Mouse (Mus musculus) embryonic facial prominence, embryonic 12.5 days (tissue): ENCODE measurements around the gene Abt1. TPM values are rescaled to one million over a fixed set of nuclear protein-coding genes. Genes with fewer than 3 reads are reported as not detected.
A peak's percentile ranks its signal among the peaks of the same experiment; 100 is the strongest.

ENCODE experiments used
- ATAC-seq: fragments of 200-750 bp; cut with Nextera tagmentation; 2 replicates; pipeline ENCODE4 v1.8.0; 2017; ENCODE audit not compliant: insufficient number of reproducible peaks, insufficient read depth, low FRiP score, low TSS enrichment
- H3K27ac ChIP-seq: fragments of 300-500 bp; sonication (generic); 2 replicates; pipeline ENCODE4 v1.5.1; 2016; ENCODE audit warnings: mild to moderate bottlenecking
- H3K27me3 ChIP-seq: fragments of 300-500 bp; sonication (generic); 2 replicates; pipeline ENCODE4 v1.6.1; 2016; ENCODE audit warnings: mild to moderate bottlenecking, moderate library complexity
- H3K36me3 ChIP-seq: fragments of 300-500 bp; sonication (generic); 2 replicates; pipeline ENCODE4 v1.6.1; 2016; ENCODE audit warnings: mild to moderate bottlenecking
- H3K4me1 ChIP-seq: fragments of 300-500 bp; sonication (generic); 2 replicates; pipeline ENCODE4 v1.6.1; 2016
- H3K4me2 ChIP-seq: fragments of 300-500 bp; sonication (generic); replicated peaks from 2 replicates; pipeline ENCODE4 v1.6.1; 2016; ENCODE audit warnings: mild to moderate bottlenecking, moderate library complexity
- H3K4me3 ChIP-seq: fragments of 300-500 bp; sonication (generic); 2 replicates; pipeline ENCODE4 v1.5.1; 2016; ENCODE audit warnings: mild to moderate bottlenecking
- H3K9ac ChIP-seq: fragments of 300-500 bp; sonication (generic); 2 replicates; pipeline ENCODE4 v1.6.1; 2016; ENCODE audit warnings: mild to moderate bottlenecking, moderate library complexity
- H3K9me3 ChIP-seq: fragments of 300-500 bp; sonication (generic); 2 replicates; pipeline ENCODE4 v1.6.1; 2016; ENCODE audit warnings: mild to moderate bottlenecking, moderate library complexity
- WGBS: fragments of 180-500 bp; shearing (Covaris S2); methylation state at CpG from one replicate; pipeline ENCODE4 v1.1.7; 2016; 5-methylcytosine and 5-hydroxymethylcytosine counted together
- polyA plus RNA-seq: library from polyadenylated mRNA; unstranded; fragments of >200 nt; fragmentation: Nextera tagmentation; extraction: Ambion mirVana; gene quantifications from 2 replicates; pipeline ENCODE4 v1.2.1, GENCODE M21; 2016

Abt1 gene
- polyA plus RNA-seq, 1 experiment from 2014 or later: 12.9 TPM

DNA sequence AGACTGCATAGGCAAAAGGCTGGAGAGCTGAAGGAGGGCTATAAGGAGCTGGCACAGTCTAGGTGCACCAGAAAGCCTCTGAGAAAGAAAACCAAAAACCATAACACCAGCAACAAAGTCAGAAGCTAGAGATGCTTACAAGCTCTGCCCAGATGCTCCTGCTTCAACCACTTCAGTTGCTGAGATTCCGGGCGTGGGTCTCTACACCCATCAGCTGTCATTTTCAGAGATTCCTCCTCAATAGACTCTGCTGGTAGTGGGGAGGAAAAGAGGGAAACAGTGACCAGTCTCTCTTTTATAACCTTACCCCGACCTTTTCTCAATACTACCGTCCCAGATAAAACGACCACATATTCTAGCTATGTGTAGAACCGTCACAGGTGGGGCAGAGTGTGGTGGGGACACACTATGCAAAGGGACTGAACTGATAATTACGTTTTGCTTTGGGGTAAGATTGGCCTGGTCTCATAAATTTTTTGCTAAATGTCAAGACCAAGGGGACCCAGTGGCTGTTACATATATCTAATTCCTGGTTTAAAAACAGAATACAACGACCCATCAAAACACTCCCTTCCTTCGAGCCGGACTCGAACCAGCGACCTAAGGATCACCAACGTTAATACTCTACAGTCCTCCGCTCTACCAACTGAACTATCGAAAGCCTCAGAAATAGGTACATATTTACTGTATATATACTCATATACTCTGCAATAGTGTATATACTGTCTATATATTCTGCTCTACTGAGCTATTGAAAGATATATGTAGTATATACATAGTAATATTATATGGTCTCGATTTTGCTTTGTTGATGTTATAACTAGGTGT, 4.7 kb upstream of the Abt1 start:
- Histone ChIP-seq H3K36me3 (no peaks in the 10 kb centered on the region), H3K4me3 (no peak overlapping the region), H3K27ac (no peak overlapping the region), H3K9me3 (no peaks in the 10 kb centered on the region), H3K9ac (no peak overlapping the region), H3K4me1 (peaks cover 14% of the 10 kb centered on the region), H3K27me3 (no peaks in the 10 kb centered on the region), H3K4me2 (no peak overlapping the region)
- 52% methylated on average over 16 of the region's 16 CpGs for WGBS
- ATAC-seq: no peak

- 66% methylated on average over 10 of the region's 10 CpGs for WGBS
- peaks cover 20% of the 10 kb centered on the region for H3K4me1 ChIP-seq
- H3K4me2 ChIP-seq: no peak overlapping the region
- no peaks in the 10 kb centered on the region for H3K9me3 ChIP-seq
- ATAC-seq: no peak
- no peaks in the 10 kb centered on the region for H3K36me3 ChIP-seq
- H3K9ac ChIP-seq: no peak overlapping the region
- H3K4me3 ChIP-seq: no peak overlapping the region
- no peaks in the 10 kb centered on the region for H3K27me3 ChIP-seq
- no peak overlapping the region for H3K27ac ChIP-seq
These were observed 3.8 kb upstream of the Abt1 start for GRCm38 (mm10) chr13:23427401-23427910.

- no peaks in the 10 kb centered on the region for H3K9me3 ChIP-seq
- WGBS: 10% methylated on average over 14 of the region's 14 CpGs
- H3K36me3 ChIP-seq: 0 out of 2 replicates have a peak, but pooled peaks cover 4% of the 10 kb centered on the region
- 0 out of 2 replicates have a peak overlapping the region, but pooled peaks have one; percentile 3 for H3K4me2 ChIP-seq
- no peak for ATAC-seq
- H3K9ac ChIP-seq: no peak overlapping the region
- no peak overlapping the region for H3K27ac ChIP-seq
- H3K4me3 ChIP-seq: no peak overlapping the region
- H3K27me3 ChIP-seq: no peaks in the 10 kb centered on the region
- H3K4me1 ChIP-seq: peaks cover 21% of the 10 kb centered on the region
These were observed 3.3 kb upstream of the Abt1 start for GRCm38 (mm10) chr13:23426922-23427321.

DNA sequence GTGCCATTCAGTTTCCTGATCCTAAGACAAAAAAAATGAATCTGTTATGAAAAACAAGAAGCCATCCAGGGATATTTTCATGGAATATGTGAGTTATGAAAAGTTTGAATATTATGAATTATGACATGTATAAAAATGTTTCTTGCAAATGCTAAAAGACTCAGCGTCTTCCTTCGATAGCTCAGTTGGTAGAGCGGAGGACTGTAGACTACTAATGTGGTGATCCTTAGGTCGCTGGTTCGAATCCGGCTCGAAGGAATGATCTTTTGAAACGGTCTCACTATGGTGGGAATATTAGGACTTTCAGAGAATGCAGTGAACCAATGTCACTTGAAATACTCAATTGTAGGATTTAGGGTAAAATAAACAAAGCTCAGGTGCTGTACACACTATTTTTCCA, 2.7 kb upstream of the Abt1 start:
- Histone ChIP-seq H3K27me3 (no peaks in the 10 kb centered on the region), H3K4me2 (no peak overlapping the region), H3K4me3 (no peak overlapping the region), H3K4me1 (peaks cover 21% of the 10 kb centered on the region), H3K36me3 (peaks cover 10% of the 10 kb centered on the region), H3K9ac (no peak overlapping the region), H3K27ac (no peak overlapping the region), H3K9me3 (no peaks in the 10 kb centered on the region)
- WGBS: 5% methylated on average over 8 of the region's 8 CpGs
- ATAC-seq: no peak

DNA sequence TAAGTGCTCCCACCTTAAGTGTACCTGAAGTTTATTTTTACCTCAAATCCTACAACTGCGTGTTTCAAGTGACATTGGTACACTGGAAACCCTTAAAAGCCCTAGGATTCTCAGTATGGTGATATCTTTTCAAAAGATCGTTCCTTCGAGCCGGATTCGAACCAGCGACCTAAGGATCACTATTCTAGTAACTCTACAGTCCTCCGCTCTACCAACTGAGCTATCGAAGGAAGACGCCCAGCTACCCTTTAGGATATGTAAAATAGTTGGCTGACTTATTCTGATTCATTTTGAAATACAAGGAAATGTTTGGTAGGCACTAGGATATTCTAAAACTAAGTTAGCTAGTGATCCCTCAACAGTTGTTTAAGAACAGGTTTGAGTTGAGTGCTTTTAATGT, 1.8 kb upstream of the Abt1 start:
- no peak for ATAC-seq
- peak overlapping the region; percentile 75 for H3K4me2 ChIP-seq

DNA sequence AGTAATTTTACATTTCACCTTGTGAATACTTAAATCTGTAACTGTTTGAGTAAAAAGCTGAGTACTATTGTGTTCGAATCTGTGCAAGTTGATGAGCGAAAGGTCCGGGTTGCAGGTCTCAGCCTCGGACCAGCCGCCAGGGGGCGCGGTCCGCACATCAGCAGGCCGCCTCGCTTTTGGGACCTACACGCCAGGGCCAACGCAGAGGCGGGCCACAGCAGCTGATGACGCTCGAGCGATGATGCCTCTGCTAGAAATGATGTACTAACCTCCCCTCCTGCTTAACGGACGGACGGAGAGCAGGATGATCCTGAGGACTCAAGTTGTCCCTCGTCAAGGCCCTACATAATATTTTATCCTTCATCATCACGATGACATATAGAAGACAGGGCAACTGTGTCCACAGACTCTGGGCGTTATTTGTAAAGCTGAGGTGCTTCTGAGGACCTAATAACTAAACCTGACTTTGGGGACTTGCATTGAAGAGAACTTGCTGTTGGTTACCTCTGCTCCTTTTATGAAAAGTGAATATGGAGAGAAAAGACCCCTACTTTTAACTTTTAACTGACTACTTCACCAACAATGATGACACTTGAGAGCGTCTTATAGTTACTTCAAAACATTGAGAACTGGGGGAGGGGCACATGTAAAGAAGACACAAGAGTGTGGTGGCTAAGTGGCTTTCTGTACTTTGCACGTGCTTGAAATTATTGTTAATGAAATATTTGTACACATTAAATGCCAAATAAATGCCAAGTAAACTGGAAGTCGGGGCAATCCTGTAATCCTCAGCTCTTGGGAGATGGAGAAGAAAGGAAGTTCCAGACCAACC, 1.0 kb upstream of the Abt1 start:
- Histone ChIP-seq H3K4me2 (peak overlapping the region; percentile 75), H3K27ac (no peak overlapping the region), H3K27me3 (no peaks in the 10 kb centered on the region), H3K9me3 (no peaks in the 10 kb centered on the region), H3K36me3 (peaks cover 23% of the 10 kb centered on the region), H3K4me1 (peaks cover 20% of the 10 kb centered on the region), H3K4me3 (peak overlapping the region; percentile 34), H3K9ac (peak overlapping the region; percentile 27; the same call in 1 of the 2 replicates)
- ATAC-seq: peak; percentile 59
- 2% methylated on average over 25 of the region's 25 CpGs for WGBS

More for the DNA sequence above, 1.8 kb upstream of the Abt1 start:
- H3K4me3 ChIP-seq: 0 out of 2 replicates have a peak overlapping the region, but pooled peaks have one; percentile 34
- no peaks in the 10 kb centered on the region for H3K9me3 ChIP-seq
- peaks cover 18% of the 10 kb centered on the region for H3K36me3 ChIP-seq
- H3K9ac ChIP-seq: no peak overlapping the region
- H3K4me1 ChIP-seq: peaks cover 21% of the 10 kb centered on the region
- H3K27ac ChIP-seq: no peak overlapping the region
- H3K27me3 ChIP-seq: no peaks in the 10 kb centered on the region
- WGBS: under 1% methylated on average over 9 of the region's 9 CpGs

DNA sequence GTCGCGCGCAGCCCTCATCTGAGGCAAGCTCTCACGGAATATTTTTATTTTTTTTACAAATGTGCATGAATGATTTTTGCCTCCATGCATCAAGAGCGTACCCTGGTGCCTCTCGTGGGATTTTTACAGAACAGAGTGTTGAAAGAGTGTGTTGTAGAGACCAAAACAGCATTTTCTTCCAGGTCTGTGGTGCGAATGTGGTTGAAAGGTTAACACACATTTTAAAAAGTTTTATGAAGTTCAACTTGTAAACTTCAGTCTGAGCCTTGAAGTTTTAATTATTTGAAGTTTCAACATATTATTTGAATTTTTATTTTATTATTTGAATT, 350 bp upstream of the Abt1 start:
- peak overlapping the region; percentile 62 for H3K4me3 ChIP-seq
- H3K4me2 ChIP-seq: peak overlapping the region; percentile 75
- ATAC-seq: no peak
- H3K4me1 ChIP-seq: peaks cover 13% of the 10 kb centered on the region
- no peak overlapping the region for H3K9ac ChIP-seq
- WGBS: 0% methylated on average over 7 of the region's 7 CpGs
- H3K27ac ChIP-seq: peak overlapping the region; percentile 65; the same call in 1 of the 2 replicates
- H3K36me3 ChIP-seq: peaks cover 27% of the 10 kb centered on the region
- H3K9me3 ChIP-seq: no peaks in the 10 kb centered on the region
- H3K27me3 ChIP-seq: no peaks in the 10 kb centered on the region

DNA sequence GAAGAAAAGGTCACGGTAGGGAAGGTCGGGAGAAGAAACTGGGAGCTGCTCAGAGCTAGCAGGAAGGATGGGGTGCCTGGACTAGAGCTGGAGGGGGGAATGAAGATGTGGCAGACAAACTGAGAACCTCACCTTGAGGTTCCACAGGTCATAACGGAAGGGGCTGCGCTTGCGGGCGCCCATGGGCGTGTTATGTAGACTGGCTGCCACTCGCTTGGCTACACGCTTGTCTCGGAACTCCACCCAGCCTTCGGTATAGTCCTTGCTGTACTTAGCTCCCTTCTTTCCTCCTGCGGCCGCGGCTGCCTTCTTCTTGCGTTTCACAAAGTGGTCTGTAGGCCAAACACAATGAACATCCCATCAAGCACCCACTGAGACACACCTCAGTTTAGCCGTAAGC, 1.3 kb downstream of the Abt1 start:
- H3K27me3 ChIP-seq: no peaks in the 10 kb centered on the region
- 97% methylated on average over 16 of the region's 16 CpGs for WGBS
- H3K36me3 ChIP-seq: peaks cover 36% of the 10 kb centered on the region
- H3K4me3 ChIP-seq: peak overlapping the region; percentile 62
- H3K9me3 ChIP-seq: no peaks in the 10 kb centered on the region
- peaks cover 13% of the 10 kb centered on the region; the same call in 1 of the 2 replicates for H3K4me1 ChIP-seq
- no peak overlapping the region for H3K27ac ChIP-seq
- peak overlapping the region; percentile 75 for H3K4me2 ChIP-seq
- H3K9ac ChIP-seq: no peak overlapping the region
- no peak for ATAC-seq

- Histone ChIP-seq H3K27me3 (peaks cover 10% of the 10 kb centered on the region; the same call in 1 of the 2 replicates), H3K4me2 (peak overlapping the region; percentile 53), H3K4me3 (peak overlapping the region; percentile 31), H3K4me1 (peaks cover 11% of the 10 kb centered on the region; the same call in 1 of the 2 replicates), H3K36me3 (peaks cover 7% of the 10 kb centered on the region; the same call in 1 of the 2 replicates), H3K9ac (peak overlapping the region; percentile 17; the same call in 1 of the 2 replicates), H3K9me3 (no peaks in the 10 kb centered on the region), H3K27ac (no peak overlapping the region)
- ATAC-seq: no peak
- 1% methylated on average over 28 of the region's 28 CpGs for WGBS
These were observed 10.8 kb downstream of the Abt1 start for GRCm38 (mm10) chr13:23412630-23413521.

DNA sequence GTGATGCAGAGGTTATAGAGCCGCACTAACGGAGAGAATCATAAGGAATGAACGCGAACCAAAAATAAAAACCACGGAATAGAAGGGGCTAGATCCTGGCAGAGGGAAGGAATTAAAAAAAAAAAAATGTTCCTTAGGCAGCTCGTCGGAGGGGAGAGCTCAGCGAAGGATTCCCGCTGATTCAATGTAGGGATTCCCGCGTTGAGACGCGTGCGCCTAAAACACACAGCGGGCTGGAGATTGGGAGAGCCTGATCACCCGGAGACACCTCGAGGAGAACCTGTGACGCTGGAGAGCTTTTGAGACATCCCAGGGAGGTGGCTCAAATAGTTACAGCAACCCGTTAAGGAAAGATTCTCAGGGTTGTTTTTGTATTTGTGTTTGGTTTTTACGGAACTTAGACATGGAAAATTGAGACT, 11.4 kb downstream of the Abt1 start:
- H3K9ac ChIP-seq: peak overlapping the region; percentile 17; the same call in 1 of the 2 replicates
- H3K4me1 ChIP-seq: peaks cover 11% of the 10 kb centered on the region; the same call in 1 of the 2 replicates
- 0 out of 2 replicates have a peak, but pooled peaks cover 5% of the 10 kb centered on the region for H3K36me3 ChIP-seq
- H3K4me2 ChIP-seq: peak overlapping the region; percentile 53
- no peak overlapping the region for H3K27ac ChIP-seq
- no peaks in the 10 kb centered on the region for H3K9me3 ChIP-seq
- WGBS: under 1% methylated on average over 20 of the region's 20 CpGs
- no peak for ATAC-seq
- peak overlapping the region; percentile 31 for H3K4me3 ChIP-seq
- peaks cover 10% of the 10 kb centered on the region; the same call in 1 of the 2 replicates for H3K27me3 ChIP-seq
